Mouse (Mus musculus) neural tube, embryonic 13.5 days (tissue): Measurements from ENCODE around the gene Gm36210. TPM values are rescaled to one million over a fixed set of nuclear protein-coding genes. Genes with fewer than 3 reads are reported as not detected.

Source experiments
- ATAC-seq: fragments of 200-750 bp; cut with Nextera tagmentation; 2 replicates; pipeline ENCODE4 v1.8.0; 2017; ENCODE audit warnings: low read depth, mild to moderate bottlenecking, moderate TSS enrichment, moderate library complexity
- H3K27ac ChIP-seq: fragments of 300-500 bp; sonication (generic); replicated peaks from 2 replicates; pipeline ENCODE4 v1.5.1; 2015; ENCODE audit warnings: moderate library complexity, mild to moderate bottlenecking, inconsistent platforms
- H3K27me3 ChIP-seq: fragments of 300-500 bp; sonication (generic); 2 replicates; pipeline ENCODE4 v1.6.1; 2015; ENCODE audit warnings: mild to moderate bottlenecking, inconsistent platforms
- H3K36me3 ChIP-seq: fragments of 300-500 bp; sonication (generic); 2 replicates; pipeline ENCODE4 v1.6.1; 2015; ENCODE audit warnings: mild to moderate bottlenecking, inconsistent platforms
- H3K4me1 ChIP-seq: fragments of 300-500 bp; sonication (generic); replicated peaks from 2 replicates; pipeline ENCODE4 v1.6.1; 2015; ENCODE audit warnings: inconsistent platforms
- H3K4me2 ChIP-seq: fragments of 300-500 bp; sonication (generic); 2 replicates; pipeline ENCODE4 v1.6.1; 2015; ENCODE audit warnings: inconsistent platforms, mild to moderate bottlenecking, moderate library complexity
- H3K4me3 ChIP-seq: fragments of 300-500 bp; sonication (generic); 2 replicates; pipeline ENCODE4 v1.5.1; 2015; ENCODE audit warnings: mild to moderate bottlenecking, inconsistent platforms
- H3K9ac ChIP-seq: fragments of 300-500 bp; sonication (generic); 2 replicates; pipeline ENCODE4 v1.6.1; 2015; ENCODE audit warnings: moderate library complexity, mild to moderate bottlenecking, inconsistent platforms
- H3K9me3 ChIP-seq: fragments of 300-500 bp; sonication (generic); 2 replicates; pipeline ENCODE4 v1.6.1; 2016; ENCODE audit warnings: inconsistent platforms
- WGBS: fragments of 180-500 bp; shearing (Covaris S2); methylation state at CpG from one replicate; pipeline ENCODE4 v1.1.7; 2015; 5-methylcytosine and 5-hydroxymethylcytosine counted together
- polyA plus RNA-seq: library from polyadenylated mRNA; unstranded; fragments of >200 nt; fragmentation: Nextera tagmentation; extraction: Ambion mirVana; gene quantifications from 2 replicates; pipeline ENCODE4 v1.2.1, GENCODE M21; 2015

Gm36210 gene
- polyA plus RNA-seq: 0.35 and 0.47 TPM in 2 replicates

DNA sequence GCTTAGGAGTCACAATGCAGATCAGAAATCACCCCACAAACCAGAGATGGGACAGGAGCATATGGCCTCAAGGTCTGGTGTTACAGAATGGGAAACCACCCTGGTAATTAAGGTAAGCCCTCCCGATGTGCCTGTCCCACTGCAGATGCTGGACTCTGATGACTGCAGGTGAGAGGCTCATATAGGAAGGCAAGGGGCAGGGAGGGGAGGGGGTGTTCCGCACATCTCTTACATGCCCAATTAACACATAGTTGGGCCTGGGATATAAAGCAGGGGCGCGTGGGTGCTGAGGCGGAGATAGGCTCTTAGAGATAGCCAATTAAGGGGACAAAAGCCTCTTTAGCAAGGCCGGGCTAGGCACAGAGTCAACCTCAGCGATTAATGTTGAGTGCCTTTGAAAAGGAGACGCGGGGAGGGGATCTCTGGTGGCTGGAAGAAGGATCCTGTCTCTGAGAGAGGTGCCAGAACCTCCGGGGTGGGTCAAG, at the start of gene Gm36210:
Gene Gm36210, minus strand, starts transcription at position 51 of the 485 bp plus-strand sequence.
- Histone ChIP-seq H3K36me3 (no peaks in the 10 kb centered on the region), H3K4me1 (no peaks in the 10 kb centered on the region), H3K27me3 (peaks cover 3% of the 10 kb centered on the region; the same call in 1 of the 2 replicates), H3K4me3 (no peak within 1 kb of the TSS), H3K27ac (no peak within 1 kb of the TSS), H3K9ac (no peak within 1 kb of the TSS), H3K9me3 (0 out of 2 replicates have a peak, but pooled peaks cover 4% of the 10 kb centered on the region), H3K4me2 (no peak within 1 kb of the TSS)
- WGBS: 37% methylated on average over 10 of the region's 10 CpGs
- no peak for ATAC-seq

DNA sequence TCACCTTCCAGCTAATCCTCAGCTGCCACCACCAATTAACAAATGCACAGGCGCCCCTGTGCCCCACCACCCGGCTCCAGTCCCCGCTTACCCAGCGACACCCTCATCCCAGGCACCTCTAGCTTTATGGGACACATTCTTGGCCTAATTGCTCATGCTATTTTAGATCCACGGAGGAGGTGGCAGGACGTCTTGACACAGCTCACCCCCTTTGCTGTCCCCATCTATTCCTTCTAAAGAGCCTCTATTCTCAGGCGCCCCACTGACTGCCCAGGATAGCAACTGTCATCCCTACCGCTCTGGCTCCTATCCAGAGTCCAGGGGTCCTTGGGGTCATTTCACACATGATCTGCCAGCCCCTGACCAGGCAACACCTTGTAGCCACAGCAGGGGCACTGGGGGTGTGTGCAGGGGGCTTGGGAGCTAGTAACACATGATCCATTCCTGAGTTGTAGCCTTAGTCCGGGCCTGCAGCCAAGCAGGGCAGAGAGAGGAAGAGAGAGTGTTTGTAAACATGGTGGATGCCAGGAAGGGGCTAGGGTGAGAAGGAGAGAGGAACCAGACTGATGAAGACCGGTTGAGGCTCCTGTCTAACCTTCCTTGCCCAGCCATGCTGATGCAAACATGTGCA, 47.6 kb upstream of the Gm36210 start:
- H3K4me1 ChIP-seq: no peaks in the 10 kb centered on the region
- H3K36me3 ChIP-seq: no peaks in the 10 kb centered on the region
- 39% methylated on average over 10 of the region's 10 CpGs for WGBS
- ATAC-seq: no peak
- no peaks in the 10 kb centered on the region for H3K9me3 ChIP-seq
- H3K27me3 ChIP-seq: no peaks in the 10 kb centered on the region
- no peak overlapping the region for H3K27ac ChIP-seq
- H3K4me2 ChIP-seq: no peak overlapping the region
- H3K4me3 ChIP-seq: no peak overlapping the region
- H3K9ac ChIP-seq: no peak overlapping the region

DNA sequence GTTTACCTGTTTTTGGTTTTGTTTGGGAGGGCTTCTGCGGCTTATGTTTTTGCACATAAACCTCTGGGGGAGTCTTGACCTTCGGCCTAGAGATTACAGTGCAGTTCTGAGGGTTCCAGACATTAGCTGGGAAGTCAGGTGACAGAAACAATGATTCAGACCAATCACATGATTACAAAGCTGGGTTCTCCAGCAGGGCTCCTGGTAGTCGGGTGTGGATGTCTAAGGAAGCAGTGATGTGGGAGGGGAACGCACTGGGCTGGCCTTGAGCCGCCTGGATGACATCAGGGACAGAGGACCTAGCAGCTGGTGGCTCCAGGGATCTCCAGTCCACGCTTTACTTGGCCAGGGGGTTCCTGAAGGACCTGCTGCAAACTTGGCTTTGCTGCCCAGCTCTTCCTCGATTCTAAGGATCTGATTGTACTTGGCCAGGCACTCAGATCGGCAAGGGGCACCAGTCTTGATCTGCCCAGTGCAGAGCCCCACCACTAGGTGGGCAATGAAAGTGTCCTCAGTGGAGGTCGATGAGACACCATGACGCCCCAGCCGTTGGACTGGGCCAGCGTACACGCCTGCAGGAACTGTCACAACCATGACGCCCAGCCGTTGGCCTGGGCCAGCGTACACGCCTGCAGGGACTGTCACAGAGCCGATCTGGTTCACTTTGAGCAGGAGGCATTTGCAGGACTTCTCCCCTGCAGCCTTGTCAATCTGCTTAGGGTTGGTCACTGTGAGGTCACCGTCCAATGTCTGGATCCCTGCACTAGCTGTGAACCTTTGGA, 44.4 kb upstream of the Gm36210 start:
- 87% methylated on average over 19 of the region's 19 CpGs for WGBS
- no peaks in the 10 kb centered on the region for H3K9me3 ChIP-seq
- no peak overlapping the region for H3K4me2 ChIP-seq
- H3K4me3 ChIP-seq: no peak overlapping the region
- H3K27ac ChIP-seq: no peak overlapping the region
- no peak overlapping the region for H3K9ac ChIP-seq
- H3K4me1 ChIP-seq: no peaks in the 10 kb centered on the region
- H3K27me3 ChIP-seq: no peaks in the 10 kb centered on the region
- no peaks in the 10 kb centered on the region for H3K36me3 ChIP-seq
- ATAC-seq: no peak

DNA sequence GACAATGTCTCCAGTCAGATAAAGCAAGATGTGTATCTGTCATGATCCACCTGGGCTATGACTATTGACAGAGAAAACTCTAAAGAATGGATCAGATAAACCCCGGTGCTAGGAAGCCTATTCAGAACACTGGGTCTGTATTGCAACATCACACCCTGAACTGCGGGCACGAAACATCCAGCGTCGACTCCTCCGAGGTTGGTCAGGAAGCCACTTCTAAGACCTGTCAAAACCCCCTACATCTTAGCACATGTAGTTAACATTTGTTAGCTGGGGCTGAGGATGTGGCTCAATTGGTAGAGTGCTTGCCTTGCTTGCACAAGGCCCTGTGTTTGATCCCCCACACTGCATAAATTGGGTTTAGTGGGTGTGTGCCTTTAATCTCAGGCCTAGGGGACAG, 42.1 kb upstream of the Gm36210 start:
- Histone ChIP-seq H3K36me3 (no peaks in the 10 kb centered on the region), H3K4me1 (no peaks in the 10 kb centered on the region), H3K27ac (no peak overlapping the region), H3K27me3 (no peaks in the 10 kb centered on the region), H3K4me3 (no peak overlapping the region), H3K4me2 (no peak overlapping the region), H3K9me3 (no peaks in the 10 kb centered on the region), H3K9ac (0 out of 2 replicates have a peak overlapping the region, but pooled peaks have one; percentile 5)
- no peak for ATAC-seq
- 82% methylated on average over 6 of the region's 6 CpGs for WGBS

GRCm38 (mm10) chr7:4947855-4948254, 41.5 kb upstream of the Gm36210 start:
- WGBS: 59% methylated on average over 2 of the region's 2 CpGs
- Histone ChIP-seq H3K4me1 (no peaks in the 10 kb centered on the region), H3K36me3 (no peaks in the 10 kb centered on the region), H3K9me3 (no peaks in the 10 kb centered on the region), H3K4me2 (no peak overlapping the region), H3K4me3 (no peak overlapping the region), H3K9ac (0 out of 2 replicates have a peak overlapping the region, but pooled peaks have one; percentile 5), H3K27ac (no peak overlapping the region), H3K27me3 (no peaks in the 10 kb centered on the region)
- ATAC-seq: no peak

GRCm38 (mm10) chr7:4943223-4943815, 37.0 kb upstream of the Gm36210 start:
- 18% methylated on average over 15 of the region's 15 CpGs for WGBS
- Histone ChIP-seq H3K27me3 (no peaks in the 10 kb centered on the region), H3K27ac (no peak overlapping the region), H3K4me3 (peak overlapping the region; percentile 26), H3K9ac (no peak overlapping the region), H3K4me1 (no peaks in the 10 kb centered on the region), H3K4me2 (peak overlapping the region; percentile 51), H3K36me3 (no peaks in the 10 kb centered on the region), H3K9me3 (no peaks in the 10 kb centered on the region)
- ATAC-seq: peak; percentile 51; the same call in 1 of the 2 replicates

- Histone ChIP-seq H3K27ac (no peak overlapping the region), H3K9ac (no peak overlapping the region), H3K4me1 (no peaks in the 10 kb centered on the region), H3K36me3 (no peaks in the 10 kb centered on the region), H3K27me3 (no peaks in the 10 kb centered on the region), H3K9me3 (no peaks in the 10 kb centered on the region), H3K4me2 (no peak overlapping the region), H3K4me3 (no peak overlapping the region)
- no peak for ATAC-seq
- WGBS: 58% methylated on average over 5 of the region's 5 CpGs
Observed at GRCm38 (mm10) chr7:4942673-4943072, 36.4 kb upstream of the Gm36210 start.

DNA sequence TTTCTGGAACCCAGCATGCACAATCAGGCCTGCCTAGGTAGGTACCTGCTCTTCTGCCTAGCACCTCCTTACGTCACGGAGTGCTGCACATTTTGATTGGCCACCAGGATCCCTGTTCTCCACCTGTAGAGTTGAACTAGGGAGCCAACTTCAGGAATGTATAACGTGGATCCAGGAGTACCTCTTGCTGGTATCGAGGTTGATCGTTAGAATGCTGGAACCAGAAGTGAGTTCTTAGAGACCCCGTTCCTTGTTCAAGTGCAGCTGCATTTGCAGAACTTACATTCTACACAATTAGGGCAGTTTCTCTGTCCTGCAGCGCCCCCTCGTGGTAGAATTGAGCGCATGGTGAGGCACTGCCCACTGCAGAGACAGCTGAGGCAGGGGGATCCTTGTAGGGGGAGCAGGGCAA, 33.8 kb upstream of the Gm36210 start:
- no peaks in the 10 kb centered on the region for H3K9me3 ChIP-seq
- H3K9ac ChIP-seq: no peak overlapping the region
- 21% methylated on average over 9 of the region's 9 CpGs for WGBS
- H3K4me1 ChIP-seq: no peaks in the 10 kb centered on the region
- peak; percentile 38; the same call in 1 of the 2 replicates for ATAC-seq
- no peak overlapping the region for H3K4me3 ChIP-seq
- no peak overlapping the region for H3K27ac ChIP-seq
- H3K4me2 ChIP-seq: no peak overlapping the region
- H3K36me3 ChIP-seq: no peaks in the 10 kb centered on the region
- no peaks in the 10 kb centered on the region for H3K27me3 ChIP-seq

DNA sequence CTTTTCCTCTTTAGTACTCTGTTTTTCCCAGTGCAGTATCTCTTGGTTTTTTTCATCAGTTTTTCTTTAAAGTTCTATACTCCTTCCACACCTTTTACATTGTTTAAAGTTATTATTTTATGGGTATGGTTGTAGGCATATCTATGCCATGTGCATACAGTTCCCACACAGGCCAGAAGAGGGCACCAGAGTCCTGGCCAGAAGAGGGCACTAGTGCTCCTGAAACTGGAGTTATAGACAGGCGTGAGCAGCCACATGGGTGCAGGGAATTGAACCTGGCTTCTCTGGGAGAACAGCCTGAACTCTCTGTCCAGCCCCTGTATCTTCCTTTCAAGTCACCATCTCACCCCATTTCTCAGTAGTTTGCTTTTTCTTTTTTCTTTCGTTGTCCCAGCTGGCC, 32.1 kb upstream of the Gm36210 start:
- H3K9ac ChIP-seq: no peak overlapping the region
- ATAC-seq: no peak
- H3K4me3 ChIP-seq: no peak overlapping the region
- H3K27me3 ChIP-seq: no peaks in the 10 kb centered on the region
- H3K4me1 ChIP-seq: no peaks in the 10 kb centered on the region
- H3K36me3 ChIP-seq: no peaks in the 10 kb centered on the region
- H3K27ac ChIP-seq: no peak overlapping the region
- WGBS: 34% methylated on average over 2 of the region's 2 CpGs
- H3K9me3 ChIP-seq: peaks cover 5% of the 10 kb centered on the region; the same call in 1 of the 2 replicates
- H3K4me2 ChIP-seq: no peak overlapping the region

- Histone ChIP-seq H3K9me3 (peaks cover 5% of the 10 kb centered on the region; the same call in 1 of the 2 replicates), H3K4me3 (no peak overlapping the region), H3K4me2 (no peak overlapping the region), H3K27ac (no peak overlapping the region), H3K27me3 (no peaks in the 10 kb centered on the region), H3K36me3 (no peaks in the 10 kb centered on the region), H3K4me1 (no peaks in the 10 kb centered on the region), H3K9ac (no peak overlapping the region)
- ATAC-seq: no peak
- 74% methylated on average over 11 of the region's 11 CpGs for WGBS
Observed at GRCm38 (mm10) chr7:4937392-4937791, 31.1 kb upstream of the Gm36210 start.

GRCm38 (mm10) chr7:4936832-4937231, 30.5 kb upstream of the Gm36210 start:
- ATAC-seq: no peak
- Histone ChIP-seq H3K4me1 (no peaks in the 10 kb centered on the region), H3K9me3 (peaks cover 5% of the 10 kb centered on the region; the same call in 1 of the 2 replicates), H3K27me3 (no peaks in the 10 kb centered on the region), H3K27ac (no peak overlapping the region), H3K36me3 (no peaks in the 10 kb centered on the region), H3K4me2 (no peak overlapping the region), H3K4me3 (no peak overlapping the region), H3K9ac (0 out of 2 replicates have a peak overlapping the region, but pooled peaks have one; percentile 3)
- WGBS: 77% methylated on average over 10 of the region's 10 CpGs
